Mouse (Mus musculus): Measurements from ENCODE around the gene Cbx5. TPM values are rescaled to one million over a fixed set of nuclear protein-coding genes. Genes with fewer than 3 reads are reported as not detected.

Cbx5 gene
- polyA plus RNA-seq, 1 experiment = 221 TPM

DNA sequence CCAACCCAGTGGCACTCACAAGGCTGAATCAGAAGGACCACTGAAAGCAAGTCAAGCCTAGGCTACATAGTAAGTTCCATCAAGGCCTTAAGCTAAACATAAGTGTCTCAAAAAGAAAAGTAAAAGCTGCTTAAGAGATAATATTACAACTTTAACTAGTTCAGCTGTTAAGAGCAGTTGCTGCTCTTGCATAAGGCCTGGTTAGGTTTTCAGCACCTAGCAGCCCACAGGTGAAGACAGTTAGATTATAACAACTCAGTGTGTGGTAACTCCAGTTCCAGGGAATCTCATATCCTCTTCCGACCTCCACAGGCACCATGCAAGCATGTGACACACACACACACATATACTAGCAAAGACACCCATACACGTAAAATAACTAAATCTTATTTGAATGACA lies 12.0 kb downstream of the Cbx5 start:
- TF ChIP-seq POLR2A (IDR thresholded peaks at IDR 0.05; ENCODE audit: insufficient read depth, low read depth, low read length) = no peak
- TF ChIP-seq CTCF (IDR thresholded peaks at IDR 0.05; ENCODE audit: insufficient read depth, low read depth, low read length) = no peak
- Histone ChIP-seq H3K4me3 (ENCODE audit: insufficient read depth, low read depth, low read length) (no peak overlapping the region), H3K27ac (ENCODE audit: insufficient read depth, low read depth, low read length) (no peak overlapping the region), H3K4me1 (ENCODE audit: control insufficient read depth, insufficient read depth, low read length) (no peaks in the 10 kb centered on the region)
- 87% methylated on average over 2 of the region's 2 CpGs for WGBS

DNA sequence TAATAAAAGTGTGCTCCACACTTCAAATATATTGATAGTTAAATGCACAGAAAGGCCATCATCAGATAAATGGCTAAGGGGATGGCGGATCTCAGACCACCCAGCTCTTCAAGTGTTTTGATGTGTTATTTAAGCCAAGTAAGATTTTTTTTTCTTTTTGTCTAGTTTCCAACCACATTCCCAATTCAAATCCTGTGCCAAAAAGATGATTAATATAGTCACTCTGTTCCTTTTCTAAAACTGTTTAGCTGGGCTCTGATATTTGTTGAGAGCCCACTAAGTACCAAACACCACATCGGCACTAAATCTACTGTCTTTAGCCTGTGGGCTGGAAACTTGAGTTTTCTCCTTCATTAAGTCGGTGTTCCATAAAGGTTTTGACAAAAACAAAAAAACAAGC lies 12.6 kb downstream of the Cbx5 start:
- no peak overlapping the region for H3K27ac ChIP-seq (ENCODE audit: insufficient read depth, low read depth, low read length)
- no peaks in the 10 kb centered on the region for H3K4me1 ChIP-seq (ENCODE audit: control insufficient read depth, insufficient read depth, low read length)
- no peak overlapping the region for H3K4me3 ChIP-seq (ENCODE audit: insufficient read depth, low read depth, low read length)
- TF ChIP-seq CTCF (IDR thresholded peaks at IDR 0.05; ENCODE audit: insufficient read depth, low read depth, low read length) (no peak), POLR2A (IDR thresholded peaks at IDR 0.05; ENCODE audit: insufficient read depth, low read depth, low read length) (no peak)
- WGBS = 48% methylated on average over 3 of the region's 3 CpGs

DNA sequence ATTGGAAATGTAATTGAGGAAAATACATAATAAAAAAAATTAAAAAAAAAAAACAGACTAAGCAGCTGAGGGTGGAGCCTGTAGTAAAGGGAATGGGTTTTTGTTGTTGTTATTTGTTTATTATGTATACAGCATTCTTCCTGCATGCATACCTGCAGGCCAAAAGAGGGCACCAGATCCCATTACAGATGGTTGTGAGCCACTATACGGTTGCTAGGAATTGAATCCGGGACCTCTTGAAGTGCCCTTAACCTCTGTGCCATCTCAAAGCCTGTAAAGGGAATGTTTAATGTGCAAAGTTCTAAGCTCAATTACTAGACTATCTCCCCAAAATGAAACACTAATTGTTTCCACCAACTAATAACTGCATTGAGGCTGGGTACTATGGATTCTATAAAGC lies 15.5 kb downstream of the Cbx5 start:
- Histone ChIP-seq H3K4me3 (ENCODE audit: insufficient read depth, low read depth, low read length) (no peak overlapping the region), H3K4me1 (ENCODE audit: control insufficient read depth, insufficient read depth, low read length) (no peaks in the 10 kb centered on the region), H3K27ac (ENCODE audit: insufficient read depth, low read depth, low read length) (no peak overlapping the region)
- TF ChIP-seq CTCF (IDR thresholded peaks at IDR 0.05; ENCODE audit: insufficient read depth, low read depth, low read length) (no peak), POLR2A (IDR thresholded peaks at IDR 0.05; ENCODE audit: insufficient read depth, low read depth, low read length) (no peak)
- WGBS = 89% methylated on average over 2 of the region's 2 CpGs

DNA sequence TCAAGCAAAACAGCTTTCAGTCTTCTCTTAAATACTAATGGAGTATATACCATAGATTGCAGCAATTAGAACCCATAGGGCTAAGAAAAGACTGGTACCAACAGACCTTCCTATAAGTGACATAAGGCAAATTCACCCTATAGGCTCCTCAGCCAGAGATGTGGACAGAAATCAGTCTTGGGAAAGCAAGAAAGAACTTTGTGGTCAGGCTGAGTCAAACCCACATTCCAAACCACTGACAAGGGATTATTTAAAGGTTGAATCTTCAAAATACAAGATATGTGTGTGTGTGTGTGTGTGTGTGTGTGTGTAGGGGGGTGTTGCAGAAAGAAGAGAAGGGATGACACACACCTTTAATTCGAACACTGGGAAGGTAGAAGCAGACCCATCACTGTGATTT lies 18.2 kb downstream of the Cbx5 start:
- no peaks in the 10 kb centered on the region for H3K4me1 ChIP-seq (ENCODE audit: control insufficient read depth, insufficient read depth, low read length)
- no peak for TF ChIP-seq CTCF (IDR thresholded peaks at IDR 0.05; ENCODE audit: insufficient read depth, low read depth, low read length)
- H3K4me3 ChIP-seq (ENCODE audit: insufficient read depth, low read depth, low read length) = no peak overlapping the region
- WGBS = 81% methylated on average over 1 of the region's 1 CpGs
- H3K27ac ChIP-seq (ENCODE audit: insufficient read depth, low read depth, low read length) = no peak overlapping the region

DNA sequence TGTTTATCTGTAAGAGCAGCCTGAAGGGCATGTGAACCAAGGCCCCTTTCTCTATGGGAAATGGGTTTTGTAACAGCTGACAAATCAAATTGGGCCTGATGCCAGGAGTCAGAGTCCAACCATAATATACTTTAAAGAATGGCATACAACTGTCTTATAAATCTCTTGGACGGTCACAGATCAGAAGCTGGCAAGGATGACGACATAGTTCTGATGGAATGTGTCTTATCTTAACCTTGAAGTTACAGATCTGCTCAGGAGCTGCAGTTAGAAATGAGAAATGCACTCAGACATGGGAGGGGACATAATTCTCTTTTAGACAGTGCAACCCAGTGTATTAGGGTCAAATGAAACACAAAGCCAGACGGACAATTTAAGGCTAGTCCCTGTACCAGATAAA lies 18.8 kb downstream of the Cbx5 start:
- WGBS = 44% methylated on average over 3 of the region's 3 CpGs
- H3K4me3 ChIP-seq (ENCODE audit: insufficient read depth, low read depth, low read length) = no peak overlapping the region
- H3K4me1 ChIP-seq (ENCODE audit: control insufficient read depth, insufficient read depth, low read length) = peaks cover 2% of the 10 kb centered on the region; the same call in 1 of the 2 replicates
- TF ChIP-seq POLR2A (IDR thresholded peaks at IDR 0.05; ENCODE audit: insufficient read depth, low read depth, low read length) (no peak), CTCF (IDR thresholded peaks at IDR 0.05; ENCODE audit: insufficient read depth, low read depth, low read length) (no peak)
- no peak overlapping the region for H3K27ac ChIP-seq (ENCODE audit: insufficient read depth, low read depth, low read length)

DNA sequence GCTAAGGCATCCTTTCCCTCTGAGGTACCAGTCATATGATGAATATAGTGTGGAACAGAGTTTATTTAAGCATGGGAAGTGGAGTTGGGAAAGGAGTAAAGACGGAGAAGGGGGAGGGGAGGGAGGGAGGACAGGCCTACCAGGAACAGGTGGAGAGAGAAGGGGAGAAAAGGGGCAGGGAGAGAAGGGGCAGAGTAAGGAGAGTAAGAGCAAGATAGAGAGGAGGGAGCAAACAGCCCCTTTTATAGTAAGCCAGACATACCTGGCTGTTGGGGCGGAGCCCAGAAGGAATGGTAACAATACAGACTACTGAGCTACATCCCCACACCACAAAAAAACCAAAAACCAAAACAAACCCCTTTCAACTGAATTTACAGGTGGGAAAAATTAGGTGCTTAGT lies 23.6 kb downstream of the Cbx5 start:
- Histone ChIP-seq H3K4me3 (ENCODE audit: insufficient read depth, low read depth, low read length) (no peak overlapping the region), H3K4me1 (ENCODE audit: control insufficient read depth, insufficient read depth, low read length) (peaks cover 6% of the 10 kb centered on the region; the same call in 1 of the 2 replicates), H3K27ac (ENCODE audit: insufficient read depth, low read depth, low read length) (no peak overlapping the region)
- 44% methylated on average over 2 of the region's 2 CpGs for WGBS
- TF ChIP-seq POLR2A (IDR thresholded peaks at IDR 0.05; ENCODE audit: insufficient read depth, low read depth, low read length) = no peak
- TF ChIP-seq CTCF (IDR thresholded peaks at IDR 0.05; ENCODE audit: insufficient read depth, low read depth, low read length) = no peak

DNA sequence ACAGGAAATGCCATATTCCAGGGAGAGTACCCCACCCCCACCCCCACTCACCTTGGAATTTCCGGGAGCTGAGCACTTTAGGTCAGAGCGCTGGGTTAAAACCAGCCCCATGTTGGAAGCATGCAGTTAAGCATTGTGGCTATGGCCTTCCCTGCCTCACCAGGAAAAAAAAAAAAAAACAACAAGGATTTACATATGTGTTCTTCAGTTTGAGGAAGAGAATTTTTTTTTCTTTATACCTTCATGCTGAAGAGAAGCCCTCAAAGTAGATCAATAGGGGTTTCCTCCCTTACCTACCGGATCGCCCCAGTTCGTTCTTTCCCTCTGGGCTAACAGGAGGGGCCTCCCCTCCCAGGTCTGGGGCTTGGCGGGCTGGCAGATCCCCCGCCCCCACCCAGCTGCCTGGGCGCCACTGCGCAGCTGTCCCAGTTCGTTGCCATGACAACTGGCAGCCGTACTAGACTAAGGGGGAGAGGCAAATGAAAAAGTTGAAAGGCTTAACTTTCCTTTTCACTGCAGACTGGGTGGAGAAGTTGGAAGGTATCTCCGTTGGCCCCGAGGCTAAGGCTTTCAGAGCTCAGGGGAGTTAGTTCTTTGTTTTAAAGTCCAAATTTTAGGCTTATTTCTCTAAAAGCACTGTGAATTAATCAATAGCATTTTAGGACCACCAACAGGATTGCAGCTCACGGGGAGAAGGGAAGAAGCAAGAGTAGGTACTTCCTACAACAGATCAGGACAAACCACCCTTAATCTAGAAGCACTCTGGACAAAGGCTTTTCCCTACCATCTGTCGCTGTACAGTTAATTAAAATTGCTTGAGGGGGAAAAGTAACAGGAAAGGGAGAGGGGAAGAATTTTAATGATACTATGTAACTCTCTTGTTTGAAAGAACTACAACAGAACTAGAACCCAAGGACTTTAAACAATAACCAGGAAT lies 24.4 kb downstream of the Cbx5 start:
- 0 out of 2 replicates have a peak, but pooled peaks have one; percentile 31 for TF ChIP-seq POLR2A (IDR thresholded peaks at IDR 0.05; ENCODE audit: insufficient read depth, low read depth, low read length)
- no peak for TF ChIP-seq CTCF (IDR thresholded peaks at IDR 0.05; ENCODE audit: insufficient read depth, low read depth, low read length)
- peaks cover 6% of the 10 kb centered on the region; the same call in 1 of the 2 replicates for H3K4me1 ChIP-seq (ENCODE audit: control insufficient read depth, insufficient read depth, low read length)
- WGBS = 1% methylated on average over 15 of the region's 15 CpGs
- H3K4me3 ChIP-seq (ENCODE audit: insufficient read depth, low read depth, low read length) = peak overlapping the region; percentile 46
- H3K27ac ChIP-seq (ENCODE audit: insufficient read depth, low read depth, low read length) = peak overlapping the region; percentile 26

DNA sequence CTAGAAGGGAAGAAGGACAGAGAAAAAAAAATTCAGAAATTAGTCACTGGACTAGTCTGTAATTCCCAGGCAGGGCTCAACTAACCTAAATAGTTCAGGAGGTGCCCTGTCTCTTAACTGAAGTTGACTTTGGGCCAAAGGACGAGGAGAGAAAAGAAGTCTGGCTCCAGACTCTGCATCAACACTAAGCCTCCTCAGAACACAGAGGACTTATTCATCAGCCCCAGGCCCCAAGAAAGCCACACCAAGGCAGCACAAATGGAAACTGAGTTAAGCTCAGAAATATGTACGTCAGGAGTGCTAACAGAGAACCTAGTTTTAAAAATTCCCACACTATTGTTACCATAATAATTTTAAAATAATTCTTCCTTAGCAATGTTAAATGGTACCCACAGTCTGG lies 25.5 kb downstream of the Cbx5 start:
- H3K27ac ChIP-seq (ENCODE audit: insufficient read depth, low read depth, low read length) = no peak overlapping the region; the same call in 1 of the 2 replicates
- H3K4me1 ChIP-seq (ENCODE audit: control insufficient read depth, insufficient read depth, low read length) = peaks cover 6% of the 10 kb centered on the region; the same call in 1 of the 2 replicates
- WGBS = 17% methylated on average over 2 of the region's 2 CpGs
- H3K4me3 ChIP-seq (ENCODE audit: insufficient read depth, low read depth, low read length) = no peak overlapping the region
- no peak for TF ChIP-seq CTCF (IDR thresholded peaks at IDR 0.05; ENCODE audit: insufficient read depth, low read depth, low read length)
- TF ChIP-seq POLR2A (IDR thresholded peaks at IDR 0.05; ENCODE audit: insufficient read depth, low read depth, low read length) = no peak

DNA sequence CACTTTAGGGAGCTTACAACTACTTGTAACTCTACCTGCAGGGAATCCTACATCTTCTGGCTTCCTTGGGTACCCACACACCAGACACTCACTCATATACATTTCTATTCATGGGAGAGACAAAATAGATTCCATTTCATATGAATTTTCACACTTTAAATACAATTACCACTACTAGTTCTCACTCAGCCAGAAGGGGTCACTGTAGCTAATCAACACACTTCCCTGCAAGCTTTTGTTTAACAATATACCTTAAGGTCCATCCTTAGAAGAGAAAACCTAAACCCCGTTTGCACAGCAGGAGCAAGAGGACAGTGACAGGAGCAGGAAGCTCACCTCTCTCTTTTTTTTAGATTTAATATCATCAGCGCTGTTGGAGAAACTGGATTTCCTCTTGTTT lies 34.5 kb downstream of the Cbx5 start:
- Histone ChIP-seq H3K27ac (ENCODE audit: insufficient read depth, low read depth, low read length) (no peak overlapping the region), H3K4me3 (ENCODE audit: insufficient read depth, low read depth, low read length) (no peak overlapping the region), H3K4me1 (ENCODE audit: control insufficient read depth, insufficient read depth, low read length) (no peaks in the 10 kb centered on the region)
- 46% methylated on average over 2 of the region's 2 CpGs for WGBS
- TF ChIP-seq POLR2A (IDR thresholded peaks at IDR 0.05; ENCODE audit: insufficient read depth, low read depth, low read length) = no peak
- no peak for TF ChIP-seq CTCF (IDR thresholded peaks at IDR 0.05; ENCODE audit: insufficient read depth, low read depth, low read length)

Data from olfactory bulb, adult 2 months (tissue).